Mouse (Mus musculus) liver, embryonic 15.5 days (tissue): ENCODE data around the gene Ncapd3. TPM values are rescaled to one million over a fixed set of nuclear protein-coding genes. Genes with fewer than 3 reads are reported as not detected.

Experiments
- ATAC-seq: fragments of 200-750 bp; cut with Nextera tagmentation; 2 replicates; pipeline ENCODE4 v1.8.0; 2017; ENCODE audit warnings: moderate number of reproducible peaks, mild to moderate bottlenecking, moderate library complexity; ENCODE audit not compliant: insufficient read depth
- H3K27ac ChIP-seq: fragments of 300-500 bp; sonication (generic); replicated peaks from 2 replicates; pipeline ENCODE4 v1.5.1; 2015; ENCODE audit warnings: mild to moderate bottlenecking, inconsistent platforms
- H3K27me3 ChIP-seq: fragments of 300-500 bp; sonication (generic); 2 replicates; pipeline ENCODE4 v1.6.1; 2015; ENCODE audit warnings: mild to moderate bottlenecking, inconsistent platforms
- H3K36me3 ChIP-seq: fragments of 300-500 bp; sonication (generic); replicated peaks from 2 replicates; pipeline ENCODE4 v1.6.1; 2015; ENCODE audit warnings: moderate library complexity, mild to moderate bottlenecking, inconsistent platforms
- H3K4me1 ChIP-seq: fragments of 300-500 bp; sonication (generic); replicated peaks from 2 replicates; pipeline ENCODE4 v1.6.1; 2015; ENCODE audit warnings: inconsistent platforms
- H3K4me2 ChIP-seq: fragments of 300-500 bp; sonication (generic); 2 replicates; pipeline ENCODE4 v1.6.1; 2015; ENCODE audit warnings: moderate library complexity, mild to moderate bottlenecking, inconsistent platforms
- H3K4me3 ChIP-seq: fragments of 300-500 bp; sonication (generic); replicated peaks from 2 replicates; pipeline ENCODE4 v1.5.1; 2015; ENCODE audit warnings: mild to moderate bottlenecking, inconsistent platforms
- H3K9ac ChIP-seq: fragments of 300-500 bp; sonication (generic); 2 replicates; pipeline ENCODE4 v1.6.1; 2015; ENCODE audit warnings: moderate library complexity, mild to moderate bottlenecking, inconsistent platforms
- H3K9me3 ChIP-seq: fragments of 300-500 bp; sonication (generic); replicated peaks from 2 replicates; pipeline ENCODE4 v1.6.1; 2016; ENCODE audit warnings: inconsistent platforms
- WGBS: fragments of 180-500 bp; shearing (Covaris S2); methylation state at CpG from one replicate; pipeline ENCODE4 v1.1.7; 2015; ENCODE audit warnings: mixed read lengths; ENCODE audit not compliant: insufficient replicate concordance; 5-methylcytosine and 5-hydroxymethylcytosine counted together
- polyA plus RNA-seq: library from polyadenylated mRNA; unstranded; fragments of >200 nt; fragmentation: Nextera tagmentation; extraction: Ambion mirVana; gene quantifications from 2 replicates; pipeline ENCODE4 v1.2.1, GENCODE M21; 2015

The Ncapd3 gene
- polyA plus RNA-seq, 1 experiment from 2014 or later, result 28.6 TPM

DNA sequence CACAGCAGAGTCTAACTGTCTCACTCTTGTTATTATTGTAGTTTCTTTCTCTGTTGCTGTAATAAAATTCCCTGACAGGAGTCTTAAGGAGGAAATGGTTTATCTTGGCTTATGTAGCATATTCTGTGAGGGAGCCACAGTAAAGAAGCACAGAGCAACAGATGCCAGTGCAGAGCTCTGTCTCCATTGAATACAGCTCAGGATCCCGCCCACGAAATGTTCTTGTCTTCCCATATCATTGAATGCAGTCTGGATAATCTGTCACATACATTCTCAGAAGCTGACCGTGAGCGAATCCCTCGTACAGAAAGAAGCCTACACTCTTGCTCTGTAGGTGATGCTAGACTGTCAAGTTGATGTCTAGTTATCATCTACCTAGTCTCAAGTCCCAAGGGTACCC lies 28.4 kb downstream of the Ncapd3 start:
- no peaks in the 10 kb centered on the region for H3K9me3 ChIP-seq
- WGBS, result 94% methylated on average over 5 of the region's 5 CpGs
- H3K27ac ChIP-seq, result no peak overlapping the region
- H3K27me3 ChIP-seq, result no peaks in the 10 kb centered on the region
- no peak for ATAC-seq
- H3K36me3 ChIP-seq, result peaks cover 97% of the 10 kb centered on the region
- H3K4me1 ChIP-seq, result no peaks in the 10 kb centered on the region
- no peak overlapping the region for H3K4me2 ChIP-seq
- H3K4me3 ChIP-seq, result no peak overlapping the region
- H3K9ac ChIP-seq, result no peak overlapping the region

- no peak for ATAC-seq
- no peak overlapping the region for H3K4me2 ChIP-seq
- no peaks in the 10 kb centered on the region for H3K9me3 ChIP-seq
- H3K27ac ChIP-seq, result no peak overlapping the region
- H3K36me3 ChIP-seq, result peaks cover 95% of the 10 kb centered on the region
- no peak overlapping the region for H3K4me3 ChIP-seq
- H3K4me1 ChIP-seq, result no peaks in the 10 kb centered on the region
- no peak overlapping the region for H3K9ac ChIP-seq
- 90% methylated on average over 4 of the region's 4 CpGs for WGBS
- no peaks in the 10 kb centered on the region for H3K27me3 ChIP-seq
Measured at GRCm38 (mm10) chr9:27070895-27071294, 40.9 kb downstream of the Ncapd3 start.

GRCm38 (mm10) chr9:27074677-27075076 lies 44.7 kb downstream of the Ncapd3 start:
- H3K27me3 ChIP-seq, result no peaks in the 10 kb centered on the region
- H3K27ac ChIP-seq, result no peak overlapping the region
- WGBS, result 70% methylated on average over 1 of the region's 1 CpGs
- H3K4me1 ChIP-seq, result no peaks in the 10 kb centered on the region
- H3K4me2 ChIP-seq, result no peak overlapping the region
- peaks cover 83% of the 10 kb centered on the region for H3K36me3 ChIP-seq
- H3K9ac ChIP-seq, result no peak overlapping the region
- no peak overlapping the region for H3K4me3 ChIP-seq
- no peak for ATAC-seq
- H3K9me3 ChIP-seq, result no peaks in the 10 kb centered on the region

DNA sequence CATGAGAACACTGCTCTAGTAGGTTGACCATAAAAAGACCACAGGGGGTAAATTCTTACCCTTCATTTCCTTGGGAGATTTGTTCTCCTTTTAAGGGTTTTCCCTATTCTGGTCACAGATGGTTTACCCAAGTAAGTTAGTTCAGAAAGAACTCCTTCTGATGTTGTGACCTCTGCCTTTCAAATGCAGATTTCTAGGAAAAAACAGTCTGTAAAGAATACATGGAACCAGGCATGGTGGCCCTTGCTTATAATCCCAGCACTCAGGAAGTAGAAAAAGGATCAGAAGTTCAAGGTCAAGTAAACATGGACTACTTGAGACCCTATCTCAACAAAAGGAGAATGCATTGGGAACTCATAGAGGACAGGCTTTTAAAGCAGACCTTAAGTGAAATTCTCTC lies 45.8 kb downstream of the Ncapd3 start:
- Histone ChIP-seq H3K4me3 (no peak overlapping the region), H3K4me1 (no peaks in the 10 kb centered on the region), H3K4me2 (no peak overlapping the region), H3K27me3 (no peaks in the 10 kb centered on the region), H3K27ac (no peak overlapping the region), H3K9me3 (no peaks in the 10 kb centered on the region), H3K36me3 (peaks cover 82% of the 10 kb centered on the region), H3K9ac (no peak overlapping the region)
- ATAC-seq, result no peak

DNA sequence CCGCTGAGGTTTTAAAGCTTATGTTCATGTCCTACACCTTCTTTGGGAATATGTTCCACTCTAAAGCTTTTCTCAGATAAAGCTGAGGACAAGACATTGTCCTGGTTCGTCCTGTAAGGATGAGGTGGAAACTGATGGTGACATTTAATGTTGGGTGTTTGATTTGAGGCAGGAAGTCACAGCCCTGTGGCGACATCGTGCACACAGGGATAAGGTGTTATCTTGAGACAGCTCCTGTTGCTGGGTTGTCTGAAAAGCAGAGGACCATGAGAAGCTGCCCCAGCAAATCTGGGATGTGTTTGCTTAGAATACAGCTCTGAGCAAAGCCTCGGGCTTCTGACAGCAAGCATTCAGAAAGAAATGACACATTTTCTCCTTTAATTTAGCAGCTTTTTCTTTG lies 56.3 kb downstream of the Ncapd3 start:
- H3K27me3 ChIP-seq, result no peaks in the 10 kb centered on the region
- H3K9me3 ChIP-seq, result no peaks in the 10 kb centered on the region
- H3K4me3 ChIP-seq, result no peak overlapping the region
- no peak overlapping the region for H3K27ac ChIP-seq
- 45% methylated on average over 5 of the region's 5 CpGs for WGBS
- no peaks in the 10 kb centered on the region for H3K4me1 ChIP-seq
- ATAC-seq, result no peak
- H3K4me2 ChIP-seq, result no peak overlapping the region
- no peak overlapping the region for H3K9ac ChIP-seq
- H3K36me3 ChIP-seq, result peaks cover 98% of the 10 kb centered on the region

DNA sequence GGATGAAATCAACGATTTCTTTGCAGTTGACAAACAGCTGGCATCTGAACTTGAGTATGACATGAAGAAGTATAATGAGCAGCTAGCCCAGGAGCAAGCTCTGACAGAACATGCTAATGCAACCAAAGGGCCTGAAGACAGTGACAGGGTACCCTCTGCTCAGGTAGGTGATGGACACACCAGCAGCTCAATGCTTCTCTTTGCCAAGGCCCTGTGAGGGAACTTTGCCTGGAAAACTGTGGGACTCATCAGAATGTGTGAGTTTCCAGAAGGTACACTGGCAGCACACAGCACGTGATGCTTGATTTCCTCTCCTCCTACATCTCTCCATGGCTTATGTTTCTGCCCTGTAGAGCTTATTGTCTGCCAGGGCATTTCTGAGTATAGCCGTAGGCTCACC lies 57.4 kb downstream of the Ncapd3 start:
- Histone ChIP-seq H3K4me2 (no peak overlapping the region), H3K36me3 (peaks cover 98% of the 10 kb centered on the region), H3K4me1 (no peaks in the 10 kb centered on the region), H3K9ac (no peak overlapping the region), H3K9me3 (no peaks in the 10 kb centered on the region), H3K27me3 (no peaks in the 10 kb centered on the region), H3K27ac (no peak overlapping the region), H3K4me3 (no peak overlapping the region)
- no peak for ATAC-seq
- 80% methylated on average over 3 of the region's 3 CpGs for WGBS

- H3K4me2 ChIP-seq, result no peak overlapping the region
- no peaks in the 10 kb centered on the region for H3K27me3 ChIP-seq
- H3K4me3 ChIP-seq, result no peak overlapping the region
- no peak for ATAC-seq
- WGBS, result 92% methylated on average over 1 of the region's 1 CpGs
- H3K36me3 ChIP-seq, result peaks cover 96% of the 10 kb centered on the region
- no peak overlapping the region for H3K9ac ChIP-seq
- no peaks in the 10 kb centered on the region for H3K4me1 ChIP-seq
- no peak overlapping the region for H3K27ac ChIP-seq
- no peaks in the 10 kb centered on the region for H3K9me3 ChIP-seq
Measured at GRCm38 (mm10) chr9:27090134-27090533, 60.2 kb downstream of the Ncapd3 start.

- H3K9ac ChIP-seq, result no peak overlapping the region
- peaks cover 95% of the 10 kb centered on the region for H3K36me3 ChIP-seq
- H3K9me3 ChIP-seq, result no peaks in the 10 kb centered on the region
- H3K4me2 ChIP-seq, result no peak overlapping the region
- H3K27ac ChIP-seq, result no peak overlapping the region
- ATAC-seq, result no peak
- H3K4me3 ChIP-seq, result no peak overlapping the region
- H3K4me1 ChIP-seq, result no peaks in the 10 kb centered on the region
- H3K27me3 ChIP-seq, result no peaks in the 10 kb centered on the region
- 86% methylated on average over 13 of the region's 13 CpGs for WGBS
Measured at GRCm38 (mm10) chr9:27090801-27091775, 61.1 kb downstream of the Ncapd3 start.

- H3K4me1 ChIP-seq, result no peaks in the 10 kb centered on the region
- H3K27ac ChIP-seq, result no peak overlapping the region
- ATAC-seq, result no peak
- H3K9ac ChIP-seq, result no peak overlapping the region
- H3K4me2 ChIP-seq, result no peak overlapping the region
- WGBS, result 88% methylated on average over 6 of the region's 6 CpGs
- no peaks in the 10 kb centered on the region for H3K9me3 ChIP-seq
- H3K27me3 ChIP-seq, result no peaks in the 10 kb centered on the region
- H3K36me3 ChIP-seq, result peaks cover 90% of the 10 kb centered on the region
- H3K4me3 ChIP-seq, result no peak overlapping the region
Measured at GRCm38 (mm10) chr9:27092916-27093315, 62.9 kb downstream of the Ncapd3 start.

- peaks cover 57% of the 10 kb centered on the region for H3K36me3 ChIP-seq
- no peaks in the 10 kb centered on the region for H3K9me3 ChIP-seq
- H3K4me1 ChIP-seq, result no peaks in the 10 kb centered on the region
- ATAC-seq, result no peak
- H3K27ac ChIP-seq, result no peak overlapping the region
- H3K9ac ChIP-seq, result no peak overlapping the region
- WGBS, result 28% methylated on average over 4 of the region's 4 CpGs
- no peak overlapping the region for H3K4me2 ChIP-seq
- no peak overlapping the region for H3K4me3 ChIP-seq
- H3K27me3 ChIP-seq, result no peaks in the 10 kb centered on the region
Measured at GRCm38 (mm10) chr9:27098092-27098491, 68.1 kb downstream of the Ncapd3 start.

GRCm38 (mm10) chr9:27098557-27098956 lies 68.6 kb downstream of the Ncapd3 start:
- H3K4me2 ChIP-seq, result no peak overlapping the region
- peaks cover 52% of the 10 kb centered on the region for H3K36me3 ChIP-seq
- no peak for ATAC-seq
- H3K4me1 ChIP-seq, result no peaks in the 10 kb centered on the region
- H3K27ac ChIP-seq, result no peak overlapping the region
- no peaks in the 10 kb centered on the region for H3K9me3 ChIP-seq
- no peak overlapping the region for H3K9ac ChIP-seq
- WGBS, result 79% methylated on average over 8 of the region's 8 CpGs
- no peak overlapping the region for H3K4me3 ChIP-seq
- H3K27me3 ChIP-seq, result no peaks in the 10 kb centered on the region

GRCm38 (mm10) chr9:27099474-27099873 lies 69.5 kb downstream of the Ncapd3 start:
- no peaks in the 10 kb centered on the region for H3K4me1 ChIP-seq
- H3K27me3 ChIP-seq, result no peaks in the 10 kb centered on the region
- no peak overlapping the region for H3K4me3 ChIP-seq
- no peaks in the 10 kb centered on the region for H3K9me3 ChIP-seq
- H3K27ac ChIP-seq, result no peak overlapping the region
- no peak overlapping the region for H3K9ac ChIP-seq
- peaks cover 43% of the 10 kb centered on the region for H3K36me3 ChIP-seq
- no peak for ATAC-seq
- H3K4me2 ChIP-seq, result no peak overlapping the region
- WGBS, result 33% methylated on average over 4 of the region's 4 CpGs
